Mouse (Mus musculus) lung, postnatal 0 days (tissue): ENCODE measurements around the gene Dtymk.

Experiments used
- CTCF ChIP-seq: IDR thresholded peaks from 2 replicates; pipeline ENCODE4 v1.5.1; 2016; ENCODE audit warnings: antibody characterized with exemption, mild to moderate bottlenecking
- EP300 ChIP-seq: IDR thresholded peaks from 2 replicates; pipeline ENCODE4 v1.6.1; 2016; ENCODE audit warnings: antibody characterized with exemption, mild to moderate bottlenecking, control low read depth

- TF ChIP-seq CTCF (no peak), EP300 (no peak)
These were observed 45.6 kb downstream of the Dtymk start for GRCm38 (mm10) chr1:93756154-93756553.
